Mouse (Mus musculus): Measurements from ENCODE around the gene Il11.

- TF ChIP-seq USF1 (IDR thresholded peaks at IDR 0.05; ENCODE audit: low read depth) = no peak
- no peak for TF ChIP-seq TCF12 (IDR thresholded peaks at IDR 0.05; ENCODE audit: insufficient read depth, poor library complexity, severe bottlenecking)
- TF ChIP-seq POLR2AphosphoS2 (IDR thresholded peaks at IDR 0.05; ENCODE audit: insufficient read length, low read depth) = no peak
- TF ChIP-seq POLR2A (IDR thresholded peaks at IDR 0.05; ENCODE audit: insufficient read length, low read depth) = no peak
- no peak for TF ChIP-seq MYOD1 (IDR thresholded peaks at IDR 0.05; ENCODE audit: control insufficient read depth in 1 of 3, insufficient read length in 2 of 3, low read depth in 2 of 3)
- TF ChIP-seq MYOG (IDR thresholded peaks at IDR 0.05; ENCODE audit: control insufficient read depth in 1 of 3, insufficient read depth in 1 of 3, insufficient read length in 2 of 3, low read depth in 2 of 3) = no peak
- TF ChIP-seq CEBPB (IDR thresholded peaks at IDR 0.05; ENCODE audit: insufficient read depth, poor library complexity, severe bottlenecking) = no peak
- TF ChIP-seq E2F4 (IDR thresholded peaks at IDR 0.05; ENCODE audit: insufficient read depth) = no peak
- TF ChIP-seq TCF3 (IDR thresholded peaks at IDR 0.05; ENCODE audit: insufficient read length, low read depth) = no peak
- no peak for TF ChIP-seq MAX (IDR thresholded peaks at IDR 0.05; ENCODE audit: low read depth)
- TF ChIP-seq REST (IDR thresholded peaks at IDR 0.05; ENCODE audit: insufficient read depth, insufficient read length) = no peak
- TF ChIP-seq SRF (IDR thresholded peaks at IDR 0.05; ENCODE audit: control insufficient read depth, insufficient read length, low read depth) = no peak
Observed at GRCm38 (mm10) chr7:4741151-4741550, 41.5 kb downstream of the Il11 start.

Measured in myocyte (in vitro differentiated cells).